Mouse (Mus musculus) heart, adult 2 months (tissue): Measurements from ENCODE around the gene Dap.

Experiments used
- CTCF ChIP-seq: fragments of 200-600 bp; IDR thresholded peaks from 2 replicates; pipeline ENCODE4 v1.8.1; 2022; ENCODE audit warnings: antibody characterized with exemption, mild to moderate bottlenecking, moderate library complexity
- EP300 ChIP-seq: fragments of 200-500 bp; IDR thresholded peaks from 2 replicates; pipeline ENCODE4 v1.6.1; 2011; ENCODE audit warnings: low read depth, low read length, control low read depth; ENCODE audit not compliant: insufficient read depth
- POLR2A ChIP-seq: fragments of 200-500 bp; IDR thresholded peaks from 2 replicates; pipeline ENCODE4 v1.6.1; 2011; ENCODE audit warnings: mild to moderate bottlenecking, low read depth, low read length, control low read depth; ENCODE audit not compliant: insufficient read depth

- no peak for TF ChIP-seq POLR2A
- TF ChIP-seq CTCF = peak; percentile 53
- TF ChIP-seq EP300 = no peak
Observed at GRCm38 (mm10) chr15:31284142-31284541, 60.0 kb downstream of the Dap start.
